Mouse (Mus musculus) mouse trophoblast stem cell (cell line): ENCODE results near the gene Smap2.
"Not testable (repeated sequence)": the region's sequence is repeated elsewhere in the genome, so short reads cannot be mapped to it uniquely, and the experiment has no call there.

Source experiments
- in situ Hi-C, 2 experiments: fragments of 300-500 bp; cut with MseI, MboI; formaldehyde crosslinking; loops; 2 replicates in 1 of 2; 3 replicates in 1 of 2; pipeline ENCODE4 v1.15.1; 2025

The Smap2 gene

GRCm38 (mm10) chr4:121016928-121017657 is at the start of gene Smap2:
Gene Smap2, minus strand, starts transcription at chr4:121017247.
- in situ Hi-C loops = no loop called here

GRCm38 (mm10) chr4:121065336-121065735 is 48.3 kb upstream of the Smap2 start:
- in situ Hi-C loops = no loop called here

- in situ Hi-C loops = not testable (repeated sequence)
Observed at GRCm38 (mm10) chr4:121059218-121059617, 42.2 kb upstream of the Smap2 start.

GRCm38 (mm10) chr4:121057032-121057431 is 40.0 kb upstream of the Smap2 start:
- in situ Hi-C loops = no loop called here

- in situ Hi-C loops = no loop called here
Observed at GRCm38 (mm10) chr4:121056342-121056741, 39.3 kb upstream of the Smap2 start.

- in situ Hi-C loops = no loop called here
Observed at GRCm38 (mm10) chr4:121052454-121053323, 35.6 kb upstream of the Smap2 start.

GRCm38 (mm10) chr4:121051863-121052262 is 34.8 kb upstream of the Smap2 start:
- in situ Hi-C loops = no loop called here

GRCm38 (mm10) chr4:121042946-121043345 is 25.9 kb upstream of the Smap2 start:
- in situ Hi-C loops = no loop called here

- in situ Hi-C loops = no loop called here
Observed at GRCm38 (mm10) chr4:121042472-121042871, 25.4 kb upstream of the Smap2 start.

- in situ Hi-C loops = no loop called here
Observed at GRCm38 (mm10) chr4:121040897-121041671, 24.0 kb upstream of the Smap2 start.

- in situ Hi-C loops = no loop called here
Observed at GRCm38 (mm10) chr4:121040323-121040722, 23.3 kb upstream of the Smap2 start.

- in situ Hi-C loops = no loop called here
Observed at GRCm38 (mm10) chr4:121039331-121040115, 22.5 kb upstream of the Smap2 start, which contains the start of gene Col9a2. Gene Col9a2, plus strand, starts transcription at chr4:121039385.

- in situ Hi-C loops = loop anchor here (5.0 kb wide), 1 partner anchor 46 kb away; no protein-coding TSS in a partner anchor
Observed at GRCm38 (mm10) chr4:121033006-121033405, 16.0 kb upstream of the Smap2 start.

GRCm38 (mm10) chr4:121031440-121031839 is 14.4 kb upstream of the Smap2 start:
- in situ Hi-C loops = loop anchor here (5.0 kb wide), 1 partner anchor 44 kb away; no protein-coding TSS in a partner anchor

GRCm38 (mm10) chr4:121029632-121030031 is 12.6 kb upstream of the Smap2 start:
- in situ Hi-C loops = loop anchor here (5.0 kb wide), 1 partner anchor 42 kb away; no protein-coding TSS in a partner anchor

- in situ Hi-C loops = no loop called here
Observed at GRCm38 (mm10) chr4:121028659-121029392, 11.8 kb upstream of the Smap2 start.

- in situ Hi-C loops = no loop called here
Observed at GRCm38 (mm10) chr4:121028146-121028545, 11.1 kb upstream of the Smap2 start.

GRCm38 (mm10) chr4:121025681-121026080 is 8.6 kb upstream of the Smap2 start:
- in situ Hi-C loops = no loop called here

- in situ Hi-C loops = no loop called here
Observed at GRCm38 (mm10) chr4:121023941-121024340, 6.9 kb upstream of the Smap2 start.

- in situ Hi-C loops = no loop called here
Observed at GRCm38 (mm10) chr4:121023464-121023863, 6.4 kb upstream of the Smap2 start.
